Comparison of ENCODE assay signal across 7 mouse cellular contexts in genomic region chr19:18420381-18420785, GRCm38 (mm10).
DNase-seq lines count a peak whose midpoint lies in the region; ATAC-seq and TF ChIP-seq lines count a peak whose summit lies in the region.

No protein-coding gene starts in this region.

- H3K36me3 ChIP-seq in limb, embryonic 15.5 days, result no peaks in the 10 kb centered on the region
- no peaks in the 10 kb centered on the region for H3K36me3 ChIP-seq in liver, postnatal 0 days (replicated peaks; ENCODE audit: insufficient read depth, low read length)

- no peaks in the 10 kb centered on the region for H3K27me3 ChIP-seq in limb, embryonic 15.5 days
- no peaks in the 10 kb centered on the region for H3K27me3 ChIP-seq in liver, postnatal 0 days (ENCODE audit: insufficient read depth, low read length)

- no peak overlapping the region for H3K27ac ChIP-seq in limb, embryonic 15.5 days
- no peak overlapping the region for H3K27ac ChIP-seq in liver, postnatal 0 days (ENCODE audit: low read depth)

- peak; percentile 52; the same call in 1 of the 2 replicates for ATAC-seq in limb, embryonic 15.5 days (ENCODE audit: insufficient number of reproducible peaks, low FRiP score, low TSS enrichment, low read depth)
- no peak for ATAC-seq in liver, postnatal 0 days

- peaks cover 4% of the 10 kb centered on the region; the same call in 1 of the 2 replicates for H3K4me1 ChIP-seq in limb, embryonic 15.5 days
- no peaks in the 10 kb centered on the region for H3K4me1 ChIP-seq in liver, postnatal 0 days (ENCODE audit: insufficient read depth)

- WGBS in limb, embryonic 15.5 days, result 26% methylated on average over 9 of the region's 9 CpGs
- 64% methylated on average over 9 of the region's 9 CpGs for WGBS in liver, postnatal 0 days (ENCODE audit: insufficient replicate concordance)

- no peak overlapping the region for H3K4me2 ChIP-seq in limb, embryonic 15.5 days
- no peak overlapping the region for H3K4me2 ChIP-seq in liver, postnatal 0 days (ENCODE audit: low read depth, low read length)

- H3K4me3 ChIP-seq in limb, embryonic 15.5 days, result no peak overlapping the region
- no peak overlapping the region for H3K4me3 ChIP-seq in liver, postnatal 0 days (ENCODE audit: low read depth, low read length)

- no peak overlapping the region for H3K9ac ChIP-seq in limb, embryonic 15.5 days
- H3K9ac ChIP-seq in liver, postnatal 0 days (replicated peaks), result no peak overlapping the region

- no peaks in the 10 kb centered on the region for H3K9me3 ChIP-seq in limb, embryonic 15.5 days
- no peaks in the 10 kb centered on the region for H3K9me3 ChIP-seq in liver, postnatal 0 days (ENCODE audit: low read length)

- DNase-seq in adrenal gland, adult 18-20 months (ENCODE audit: low spot score in 2 of 2), result peak; percentile 17 to 31
- peak; percentile 62 to 78 for DNase-seq in adrenal gland, postnatal 36 days
- DNase-seq in fibroblast of lung, adult 2 months (ENCODE audit: low read depth), result peak; percentile 28
- no peak for DNase-seq in spleen, postnatal 10 days (ENCODE audit: low spot score in 2 of 2)
- no peak for DNase-seq in liver, postnatal 0 days
- no peak for DNase-seq in layer of hippocampus, postnatal 25 days (ENCODE audit: extremely low spot score in 1 of 2, low spot score in 1 of 2)

- no peak for TF ChIP-seq EP300 in liver, postnatal 0 days (IDR thresholded peaks at IDR 0.05; ENCODE audit: low read depth)

- no peak for TF ChIP-seq CTCF in liver, postnatal 0 days (IDR thresholded peaks at IDR 0.05; ENCODE audit: low read depth)

Comparison
In these comparisons a context has a peak if more than half of its experiments do, and no peak if none do; other contexts are left out.
1. DNase-seq: peak in adrenal gland, adult 18-20 months (2 of 2), adrenal gland, postnatal 36 days (2 of 2) and fibroblast of lung, adult 2 months (single experiment); none in spleen, postnatal 10 days (0 of 2), liver, postnatal 0 days (single experiment) and layer of hippocampus, postnatal 25 days (0 of 2).